Mouse (Mus musculus): Measurements from ENCODE around the gene Vat1.

GRCm38 (mm10) chr11:101442760-101443159 is 23.3 kb downstream of the Vat1 start:
- TF ChIP-seq CTCF (conservative IDR thresholded peaks at IDR 0.05; ENCODE audit: insufficient read depth, insufficient read length, low read depth, low read length) (no peak), POLR2A (IDR thresholded peaks at IDR 0.05; ENCODE audit: low read depth, low read length) (no peak)
